Mouse (Mus musculus) Patski (cell line): ENCODE data around the gene Kcnq5. TPM values are rescaled to one million over a fixed set of nuclear protein-coding genes. Genes with fewer than 3 reads are reported as not detected.

ENCODE experiments used
- ATAC-seq: fragments of 100-300 bp; one replicate; pipeline ENCODE4 v1.8.0; 2021
- CTCF ChIA-PET: fragments of 350-600 bp; sonication (Branson Sonifier 250); formaldehyde crosslinking; loops from one replicate; lab custom pipeline; 2022; ENCODE audit warnings: inconsistent platforms; lab: Charles Lee
- POLR2A ChIA-PET: fragments of 350-600 bp; sonication (Branson Sonifier 250); formaldehyde crosslinking; loops from one replicate; lab custom pipeline; 2022; ENCODE audit warnings: antibody characterized with exemption, inconsistent platforms; lab: Charles Lee
- DNase-seq: peaks from one replicate; pipeline ENCODE4 v3.0.0-alpha.2; 2011; ENCODE audit warnings: low read depth, low spot score
- H3K27me3 ChIP-seq: fragments of 371-371 bp; one replicate; pipeline ENCODE4 v1.5.1; 2021
- CTCF ChIP-seq: fragments of 100-300 bp; IDR thresholded peaks from one replicate; pipeline ENCODE4 v1.5.1; 2021
- in situ Hi-C: fragments of 300-500 bp; cut with MboI; formaldehyde crosslinking; loops from 3 replicates; pipeline ENCODE4 v1.11.1; 2018; ENCODE audit warnings: low pct_unique_long_range_greater_than_20kb, mixed read lengths
- polyA plus RNA-seq: library from polyadenylated mRNA; unstranded; gene quantifications from one replicate; pipeline ENCODE4 v1.2.3, GENCODE M21; 2021

Kcnq5 gene
- polyA plus RNA-seq, 1 experiment from 2014 or later = 0.95 TPM

- ChIA-PET CTCF (no interaction called here), POLR2A (no interaction called here)
- no peak for ATAC-seq
- TF ChIP-seq CTCF = no peak
- H3K27me3 ChIP-seq = no peaks in the 10 kb centered on the region
- in situ Hi-C loops = no loop called here
- no peak for DNase-seq
These were observed 612.4 kb downstream of the Kcnq5 start, which contains the start of gene Khdc1a for GRCm38 (mm10) chr1:21349341-21349740. TSS of gene Khdc1a (plus strand) at chr1:21349641.
